8 mouse cellular contexts compared by ENCODE assay signal in genomic region chr6:42692517-42693190, GRCm38 (mm10). TPM values are rescaled to one million over a fixed set of nuclear protein-coding genes. Genes with fewer than 3 reads are reported as not detected.
DNase-seq lines count a peak whose midpoint lies in the region; ATAC-seq lines count a peak whose summit lies in the region.

No protein-coding gene starts in this region.

- WGBS in embryonic facial prominence, embryonic 15.5 days = under 1% methylated on average over 32 of the region's 32 CpGs
- under 1% methylated on average over 32 of the region's 32 CpGs for WGBS in limb, embryonic 11.5 days
- under 1% methylated on average over 32 of the region's 32 CpGs for WGBS in midbrain, embryonic 11.5 days
- under 1% methylated on average over 32 of the region's 32 CpGs for WGBS in stomach, embryonic 15.5 days

- H3K4me1 ChIP-seq in erythroblast, embryonic 14.5 days (ENCODE audit: control insufficient read depth) = peaks cover 23% of the 10 kb centered on the region
- H3K4me1 ChIP-seq in embryonic facial prominence, embryonic 15.5 days = peaks cover 5% of the 10 kb centered on the region; the same call in 1 of the 2 replicates
- H3K4me1 ChIP-seq in limb, embryonic 11.5 days (ENCODE audit: control insufficient read depth, insufficient read depth, low read length) = no peaks in the 10 kb centered on the region; the same call in 1 of the 2 replicates
- H3K4me1 ChIP-seq in midbrain, embryonic 11.5 days (ENCODE audit: control insufficient read depth, insufficient read depth, low read length) = peaks cover 9% of the 10 kb centered on the region
- no peaks in the 10 kb centered on the region for H3K4me1 ChIP-seq in stomach, embryonic 15.5 days

- no peaks in the 10 kb centered on the region for H3K9me3 ChIP-seq in erythroblast, embryonic 14.5 days (ENCODE audit: control insufficient read depth, low read length)
- H3K9me3 ChIP-seq in embryonic facial prominence, embryonic 15.5 days (replicated peaks) = no peaks in the 10 kb centered on the region
- H3K9me3 ChIP-seq in limb, embryonic 11.5 days (ENCODE audit: control insufficient read depth, low read length) = no peaks in the 10 kb centered on the region
- peaks cover under 1% of the 10 kb centered on the region; the same call in 1 of the 2 replicates for H3K9me3 ChIP-seq in midbrain, embryonic 11.5 days (ENCODE audit: control insufficient read depth, low read length)
- no peaks in the 10 kb centered on the region for H3K9me3 ChIP-seq in stomach, embryonic 15.5 days

- peak overlapping the region; percentile 64 for H3K9ac ChIP-seq in embryonic facial prominence, embryonic 15.5 days
- H3K9ac ChIP-seq in limb, embryonic 11.5 days (ENCODE audit: low read length) = peak overlapping the region; percentile 84
- H3K9ac ChIP-seq in midbrain, embryonic 11.5 days (ENCODE audit: low read length) = peak overlapping the region; percentile 95
- H3K9ac ChIP-seq in stomach, embryonic 15.5 days = peak overlapping the region; percentile 55

- no peak for ATAC-seq in erythroblast, adult 5-6 weeks (replicated peaks; ENCODE audit: low FRiP score, poor library complexity, severe bottlenecking)
- peak; percentile 92 for ATAC-seq in embryonic facial prominence, embryonic 15.5 days (ENCODE audit: insufficient number of reproducible peaks, low FRiP score, low TSS enrichment, low read depth)
- ATAC-seq in limb, embryonic 11.5 days (ENCODE audit: insufficient number of reproducible peaks, low FRiP score, low TSS enrichment, low read depth) = peak; percentile 91
- ATAC-seq in midbrain, embryonic 11.5 days (ENCODE audit: low FRiP score) = peak; percentile 92
- peak; percentile 90 for ATAC-seq in stomach, embryonic 15.5 days (ENCODE audit: insufficient read depth, low FRiP score, low read depth)

- H3K4me2 ChIP-seq in embryonic facial prominence, embryonic 15.5 days (replicated peaks) = peak overlapping the region; percentile 66
- H3K4me2 ChIP-seq in limb, embryonic 11.5 days (ENCODE audit: low read depth, severe bottlenecking) = peak overlapping the region; percentile 78
- peak overlapping the region; percentile 73 for H3K4me2 ChIP-seq in midbrain, embryonic 11.5 days
- peak overlapping the region; percentile 85 for H3K4me2 ChIP-seq in stomach, embryonic 15.5 days

- peak overlapping the region; percentile 92 for H3K27ac ChIP-seq in embryonic facial prominence, embryonic 15.5 days (replicated peaks)
- H3K27ac ChIP-seq in limb, embryonic 11.5 days (replicated peaks; ENCODE audit: low read depth, low read length) = peak overlapping the region; percentile 87
- H3K27ac ChIP-seq in midbrain, embryonic 11.5 days (ENCODE audit: low read depth, low read length) = peak overlapping the region; percentile 95
- peak overlapping the region; percentile 96 for H3K27ac ChIP-seq in stomach, embryonic 15.5 days

- no peaks in the 10 kb centered on the region for H3K36me3 ChIP-seq in erythroblast, embryonic 14.5 days (ENCODE audit: control insufficient read depth)
- H3K36me3 ChIP-seq in embryonic facial prominence, embryonic 15.5 days = peaks cover 6% of the 10 kb centered on the region; the same call in 1 of the 2 replicates
- no peaks in the 10 kb centered on the region for H3K36me3 ChIP-seq in limb, embryonic 11.5 days (ENCODE audit: control insufficient read depth, insufficient read depth, low read length)
- no peaks in the 10 kb centered on the region for H3K36me3 ChIP-seq in midbrain, embryonic 11.5 days (ENCODE audit: control insufficient read depth, insufficient read depth, low read length)
- no peaks in the 10 kb centered on the region for H3K36me3 ChIP-seq in stomach, embryonic 15.5 days

- no peaks in the 10 kb centered on the region for H3K27me3 ChIP-seq in erythroblast, embryonic 14.5 days (ENCODE audit: control insufficient read depth)
- no peaks in the 10 kb centered on the region for H3K27me3 ChIP-seq in embryonic facial prominence, embryonic 15.5 days
- no peaks in the 10 kb centered on the region for H3K27me3 ChIP-seq in limb, embryonic 11.5 days (ENCODE audit: control insufficient read depth, insufficient read depth, low read length)
- no peaks in the 10 kb centered on the region for H3K27me3 ChIP-seq in midbrain, embryonic 11.5 days (ENCODE audit: control insufficient read depth, insufficient read depth, low read length)
- no peaks in the 10 kb centered on the region for H3K27me3 ChIP-seq in stomach, embryonic 15.5 days (replicated peaks)

- peak; percentile 85 for DNase-seq in heart, adult 9 months (ENCODE audit: low spot score in 2 of 2)
- DNase-seq in kidney, adult 9 months = peak; percentile 76
- DNase-seq in limb, embryonic 11.5 days (ENCODE audit: low spot score) = peak; percentile 87
- DNase-seq in midbrain, embryonic 11.5 days (ENCODE audit: low spot score, missing footprints) = peak; percentile 98

- peak overlapping the region; percentile 68 for H3K4me3 ChIP-seq in erythroblast, embryonic 14.5 days (replicated peaks)
- peak overlapping the region; percentile 75 for H3K4me3 ChIP-seq in embryonic facial prominence, embryonic 15.5 days (replicated peaks)
- H3K4me3 ChIP-seq in limb, embryonic 11.5 days (ENCODE audit: low read depth, low read length) = peak overlapping the region; percentile 70
- peak overlapping the region; percentile 71 for H3K4me3 ChIP-seq in midbrain, embryonic 11.5 days (ENCODE audit: low read depth, low read length)
- peak overlapping the region; percentile 76 for H3K4me3 ChIP-seq in stomach, embryonic 15.5 days (replicated peaks)

RNA-seq across cellular contexts. Expression of gene Tcaf1, which starts 17.2 kb away (rescaled TPM):
- 0.01 TPM in 2 replicates for polyA plus RNA-seq in erythroblast, embryonic 14.5 days (2012)
- not detected in 2 replicates for total RNA-seq in erythroblast, adult 5-6 weeks (2015; ENCODE audit: low replicate concordance)
- total RNA-seq in erythroblast, adult 5-6 weeks (2017; ENCODE audit: low replicate concordance) = not detected in 2 replicates
- 65.8 and 71.6 TPM in 2 replicates for polyA plus RNA-seq in embryonic facial prominence, embryonic 15.5 days (2015; fragmentation: Nextera tagmentation; extraction: Ambion mirVana)
- polyA plus RNA-seq in limb, embryonic 11.5 days (2014; fragmentation: Nextera tagmentation; extraction: Ambion mirVana) = 87.0 and 89.6 TPM in 2 replicates
- polyA plus RNA-seq in midbrain, embryonic 11.5 days (2014; fragmentation: Nextera tagmentation; extraction: Ambion mirVana) = 155 and 156 TPM in 2 replicates
- polyA plus RNA-seq in stomach, embryonic 15.5 days (2015; fragmentation: Nextera tagmentation; extraction: Ambion mirVana) = 65.7 and 68.9 TPM in 2 replicates

RNA-seq across cellular contexts. Expression of gene Olfr453, which starts 46.5 kb away (rescaled TPM):
- polyA plus RNA-seq in erythroblast, embryonic 14.5 days (2012) = not detected in 2 replicates
- total RNA-seq in erythroblast, adult 5-6 weeks (2015; ENCODE audit: low replicate concordance) = not detected in 2 replicates
- total RNA-seq in erythroblast, adult 5-6 weeks (2017; ENCODE audit: low replicate concordance) = not detected in 2 replicates
- 0.09 TPM in 1 of 2 replicates, not detected in the other for polyA plus RNA-seq in embryonic facial prominence, embryonic 15.5 days (2015; fragmentation: Nextera tagmentation; extraction: Ambion mirVana)
- not detected in 2 replicates for polyA plus RNA-seq in limb, embryonic 11.5 days (2014; fragmentation: Nextera tagmentation; extraction: Ambion mirVana)
- not detected in 2 replicates for polyA plus RNA-seq in midbrain, embryonic 11.5 days (2014; fragmentation: Nextera tagmentation; extraction: Ambion mirVana)
- polyA plus RNA-seq in stomach, embryonic 15.5 days (2015; fragmentation: Nextera tagmentation; extraction: Ambion mirVana) = not detected in 2 replicates

RNA-seq across cellular contexts. Expression of gene Tcaf2, which starts 47.6 kb away (rescaled TPM):
- polyA plus RNA-seq in erythroblast, embryonic 14.5 days (2012) = 0.09 TPM in 1 of 2 replicates, not detected in the other
- total RNA-seq in erythroblast, adult 5-6 weeks (2015; ENCODE audit: low replicate concordance) = not detected in 2 replicates
- not detected in 2 replicates for total RNA-seq in erythroblast, adult 5-6 weeks (2017; ENCODE audit: low replicate concordance)
- polyA plus RNA-seq in embryonic facial prominence, embryonic 15.5 days (2015; fragmentation: Nextera tagmentation; extraction: Ambion mirVana) = 6.3 and 6.4 TPM in 2 replicates
- polyA plus RNA-seq in limb, embryonic 11.5 days (2014; fragmentation: Nextera tagmentation; extraction: Ambion mirVana) = 1.8 and 3.0 TPM in 2 replicates
- polyA plus RNA-seq in midbrain, embryonic 11.5 days (2014; fragmentation: Nextera tagmentation; extraction: Ambion mirVana) = 1.8 and 1.9 TPM in 2 replicates
- polyA plus RNA-seq in stomach, embryonic 15.5 days (2015; fragmentation: Nextera tagmentation; extraction: Ambion mirVana) = 9.5 and 11.9 TPM in 2 replicates

Comparison
In these comparisons a context has a peak if more than half of its experiments do, and no peak if none do; other contexts are left out.
1. RNA of gene Tcaf1, which starts 17.2 kb away (polyA plus RNA-seq): 155 to 156 TPM in midbrain, embryonic 11.5 days, 87.0 to 89.6 TPM in limb, embryonic 11.5 days, 65.7 to 68.9 TPM in stomach, embryonic 15.5 days and 65.8 to 71.6 TPM in embryonic facial prominence, embryonic 15.5 days; 0.01 TPM in erythroblast, embryonic 14.5 days; every median in the first group is over 10 times any median in the second.
2. Peak in every context shown above with its lines, with median percentiles within 50 percentile points of each other: H3K4me3 ChIP-seq, H3K27ac ChIP-seq, H3K4me2 ChIP-seq, H3K9ac ChIP-seq and DNase-seq.